Mouse (Mus musculus): ENCODE results near the gene Vmn1r66.

The Vmn1r66 gene

GRCm38 (mm10) chr7:10277906-10278305 lies at the start of gene Vmn1r66:
Gene Vmn1r66, minus strand, starts transcription at chr7:10278006.
- DNase-seq (ENCODE audit: low read depth, low spot score): no peak

DNA sequence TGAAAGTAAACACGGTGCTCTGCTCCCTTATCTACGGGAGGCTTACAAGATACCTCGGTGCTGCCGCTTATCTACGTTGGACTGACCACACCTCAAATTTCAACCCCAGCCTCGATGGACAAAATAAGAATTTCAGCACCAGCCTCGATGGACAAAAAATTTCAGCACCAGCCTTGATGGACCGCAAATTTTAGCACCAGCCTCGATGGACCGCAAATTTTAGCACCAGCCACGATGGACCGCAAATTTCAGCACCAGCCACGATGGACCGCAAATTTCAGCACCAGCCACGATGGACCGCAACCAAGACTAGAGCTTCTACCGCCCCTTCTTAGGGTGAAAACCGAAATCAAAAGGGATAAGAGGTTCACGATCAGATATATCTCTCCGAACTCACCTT lies 47.7 kb upstream of the Vmn1r66 start:
- peak; percentile 28 for DNase-seq (ENCODE audit: low read depth, low spot score)

- no peak for DNase-seq (ENCODE audit: low read depth, low spot score)
Observed at GRCm38 (mm10) chr7:10252075-10252474, 25.7 kb downstream of the Vmn1r66 start.

- no peak for DNase-seq (ENCODE audit: low read depth, low spot score)
Observed at GRCm38 (mm10) chr7:10249146-10249545, 28.7 kb downstream of the Vmn1r66 start.
